Mouse (Mus musculus) kidney, postnatal 25 days (tissue): Measurements from ENCODE around the gene A830005F24Rik.
A peak's percentile ranks its signal among the peaks of the same experiment; 100 is the strongest.

Experiments used
- DNase-seq, 2 experiments: peaks; one replicate each; pipeline ENCODE4 v3.0.0; 2021; ENCODE audit warnings: mixed read lengths in 2 of 2

The A830005F24Rik gene

GRCm38 (mm10) chr13:48545476-48546281 is 32.3 kb downstream of the A830005F24Rik start:
- peak; percentile 100 for DNase-seq

GRCm38 (mm10) chr13:48546330-48546917 is 33.1 kb downstream of the A830005F24Rik start:
- DNase-seq = peak; percentile 99 to 100

GRCm38 (mm10) chr13:48547623-48548022 is 34.3 kb downstream of the A830005F24Rik start:
- no peak for DNase-seq

GRCm38 (mm10) chr13:48548296-48548695 is 34.9 kb downstream of the A830005F24Rik start:
- DNase-seq = no peak

GRCm38 (mm10) chr13:48552181-48553090 is 39.1 kb downstream of the A830005F24Rik start:
- peak; percentile 94 to 95 for DNase-seq

- DNase-seq = no peak
These were observed 40.1 kb downstream of the A830005F24Rik start for GRCm38 (mm10) chr13:48553511-48553910.

- DNase-seq = no peak
These were observed 41.2 kb downstream of the A830005F24Rik start for GRCm38 (mm10) chr13:48554552-48554951.

- DNase-seq = no peak
These were observed 42.6 kb downstream of the A830005F24Rik start for GRCm38 (mm10) chr13:48555976-48556375.

- no peak for DNase-seq
These were observed 48.1 kb downstream of the A830005F24Rik start for GRCm38 (mm10) chr13:48561481-48561880.

- DNase-seq = no peak
These were observed 49.0 kb downstream of the A830005F24Rik start for GRCm38 (mm10) chr13:48562336-48562735.
